Mouse (Mus musculus): Measurements from ENCODE around the gene Xlr5b.
A peak's percentile ranks its signal among the peaks of the same experiment; 100 is the strongest.
"Not testable (repeated sequence)": the region's sequence is repeated elsewhere in the genome, so short reads cannot be mapped to it uniquely, and the experiment has no call there.

The Xlr5b gene

GRCm38 (mm10) chrX:73148496-73148895, at the start of gene Xlr5b:
Gene Xlr5b, plus strand, starts transcription at chrX:73148796.
- DNase-seq, result not testable (repeated sequence)

GRCm38 (mm10) chrX:73116747-73117146, 31.8 kb upstream of the Xlr5b start, which contains the start of gene Gm14685:
Gene Gm14685, plus strand, starts transcription at chrX:73117047.
- DNase-seq, result not testable (repeated sequence)

GRCm38 (mm10) chrX:73122859-73123829, 25.5 kb upstream of the Xlr5b start:
- DNase-seq, result not testable (repeated sequence)

GRCm38 (mm10) chrX:73143218-73143618, 5.4 kb upstream of the Xlr5b start:
- not testable (repeated sequence) for DNase-seq

- DNase-seq, result not testable (repeated sequence)
These were observed 754 bp downstream of the Xlr5b start, which contains the start of gene DXBay18 for GRCm38 (mm10) chrX:73149350-73149749. Gene DXBay18, minus strand, starts transcription at chrX:73149450.

GRCm38 (mm10) chrX:73176889-73177288, 28.3 kb downstream of the Xlr5b start, which contains the start of gene Spin2d:
Gene Spin2d, minus strand, starts transcription at chrX:73176989.
- DNase-seq, result not testable (repeated sequence)

GRCm38 (mm10) chrX:73191934-73192333, 43.3 kb downstream of the Xlr5b start, which contains the start of gene Xlr3b:
Gene Xlr3b, plus strand, starts transcription at chrX:73192207.
- peak; percentile 20 for DNase-seq
